Mouse (Mus musculus): ENCODE measurements around the gene Smyd3.

The Smyd3 gene

DNA sequence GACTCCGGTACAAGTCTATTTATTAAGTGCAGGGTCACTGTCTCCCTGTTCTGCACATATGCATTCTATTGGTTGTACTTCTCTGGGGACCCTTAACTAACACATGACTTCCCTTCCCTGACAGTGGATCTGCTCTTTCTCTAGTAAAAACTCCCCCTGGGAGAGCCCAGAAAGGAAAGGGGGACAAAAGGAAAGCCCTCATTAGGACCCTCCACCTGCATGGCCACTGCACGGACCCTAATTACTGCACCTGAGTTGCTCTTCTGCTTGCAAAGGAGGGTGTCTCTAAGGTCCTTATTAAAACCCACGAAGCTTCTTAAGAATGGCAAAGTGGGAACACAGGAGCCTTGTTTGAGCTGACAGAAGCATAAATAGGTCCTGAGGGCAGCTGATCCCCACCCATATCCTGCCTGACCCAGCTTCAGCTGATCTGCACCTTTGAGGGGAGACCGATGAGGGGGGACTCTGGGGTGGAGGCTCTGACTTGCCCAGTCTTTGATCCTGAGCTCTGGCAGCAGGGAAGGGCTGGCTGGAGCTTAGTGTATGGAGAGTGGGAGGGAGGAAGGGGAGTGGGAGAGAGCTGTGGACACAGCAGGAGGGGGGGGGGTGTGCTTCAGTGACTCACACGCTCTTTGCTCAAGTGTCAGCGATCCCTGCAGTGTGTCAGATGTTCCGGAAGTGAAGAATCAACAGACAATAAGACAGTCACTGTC, 575.4 kb downstream of the Smyd3 start:
- no peak for DNase-seq (ENCODE audit: low spot score)

DNA sequence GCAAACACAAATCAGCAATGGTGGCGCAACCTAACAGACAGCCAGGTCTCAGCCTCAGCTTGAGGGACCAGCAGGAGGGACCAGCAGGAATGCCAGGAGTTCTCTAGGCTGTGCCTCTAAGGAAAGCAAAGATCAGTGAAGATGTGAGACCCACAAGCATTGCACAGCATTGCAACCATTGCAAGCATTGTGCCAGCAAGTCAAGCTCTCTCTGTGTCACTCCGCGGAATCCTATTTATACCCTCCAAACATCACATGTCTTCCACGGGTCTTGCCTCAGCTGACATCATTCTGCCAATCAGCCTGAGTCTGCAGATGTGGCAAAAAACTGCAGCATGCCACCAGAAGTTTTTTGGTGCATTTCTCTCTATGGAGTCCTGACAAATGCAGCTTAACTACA, 577.5 kb downstream of the Smyd3 start:
- DNase-seq (ENCODE audit: low spot score) = no peak

DNA sequence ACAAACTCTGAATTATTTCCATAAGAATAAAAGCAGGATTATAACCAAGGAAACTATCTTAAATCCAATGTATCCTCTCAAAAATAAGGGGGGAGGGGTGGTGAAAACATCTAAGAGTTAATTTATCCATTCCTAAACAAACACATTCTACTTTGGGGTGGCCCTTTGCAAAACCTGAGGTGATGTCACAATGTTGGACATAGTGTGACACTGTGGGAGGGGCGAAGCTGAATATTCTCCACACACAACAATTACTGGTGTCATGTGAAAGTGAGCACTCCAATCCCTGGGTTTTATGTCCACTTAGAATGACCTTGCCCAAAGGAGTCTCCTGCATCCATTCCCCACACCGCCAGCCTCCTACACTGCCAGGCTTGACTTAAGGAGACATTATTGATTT, 580.9 kb downstream of the Smyd3 start:
- no peak for DNase-seq (ENCODE audit: low spot score)

DNA sequence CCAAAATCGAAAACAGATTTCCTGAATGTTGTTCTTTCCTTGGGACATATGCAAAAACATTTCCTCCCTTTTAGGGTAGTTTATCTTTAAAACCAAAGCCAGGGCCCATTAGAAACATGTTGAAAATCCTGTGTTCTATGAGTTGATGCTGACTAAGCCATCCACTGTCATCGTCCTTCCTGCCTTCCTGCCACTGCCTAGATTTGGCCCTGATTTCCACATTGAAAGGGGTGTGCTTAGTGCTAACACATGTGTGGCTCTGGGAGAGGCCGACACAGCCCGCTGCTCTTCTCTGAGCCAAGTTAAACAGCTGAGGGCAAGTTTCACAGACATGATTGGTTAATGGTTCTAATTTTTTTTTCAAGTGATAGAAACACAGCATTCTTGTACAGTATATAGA, 581.4 kb downstream of the Smyd3 start:
- DNase-seq (ENCODE audit: low spot score) = no peak

DNA sequence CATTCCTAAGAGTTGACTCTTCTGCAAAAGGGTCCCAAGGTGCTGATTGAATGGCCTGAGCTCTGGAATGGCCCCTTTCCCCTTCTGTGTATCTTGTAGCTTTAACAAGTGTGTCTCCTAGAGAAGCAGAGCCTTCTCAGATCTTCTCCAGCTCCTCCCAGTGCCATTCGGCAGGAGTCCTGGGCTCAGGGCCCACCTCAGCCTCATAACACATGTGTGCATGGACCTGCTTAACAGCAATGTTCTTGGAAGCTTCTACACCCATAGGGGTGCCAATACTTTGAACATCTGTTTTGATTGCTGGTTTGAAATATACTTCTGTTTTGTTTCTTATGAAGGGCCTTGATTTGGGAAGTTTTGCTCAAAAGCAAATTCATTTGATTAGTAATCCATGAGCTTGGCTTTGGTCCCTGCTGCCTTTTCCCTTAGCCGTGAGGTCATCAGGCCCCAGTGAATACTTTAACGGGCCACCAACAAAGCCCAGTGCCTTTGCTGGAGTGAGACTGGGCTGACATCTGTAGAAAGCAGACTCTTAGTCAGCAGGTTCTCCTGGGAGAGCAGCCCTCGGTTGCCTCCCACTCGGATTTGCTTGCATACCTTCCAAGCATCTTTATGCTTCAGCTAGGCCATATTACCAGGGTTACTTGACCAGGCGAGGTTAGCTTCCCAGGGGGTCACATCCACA, 583.7 kb downstream of the Smyd3 start:
- DNase-seq (ENCODE audit: low spot score) = no peak

DNA sequence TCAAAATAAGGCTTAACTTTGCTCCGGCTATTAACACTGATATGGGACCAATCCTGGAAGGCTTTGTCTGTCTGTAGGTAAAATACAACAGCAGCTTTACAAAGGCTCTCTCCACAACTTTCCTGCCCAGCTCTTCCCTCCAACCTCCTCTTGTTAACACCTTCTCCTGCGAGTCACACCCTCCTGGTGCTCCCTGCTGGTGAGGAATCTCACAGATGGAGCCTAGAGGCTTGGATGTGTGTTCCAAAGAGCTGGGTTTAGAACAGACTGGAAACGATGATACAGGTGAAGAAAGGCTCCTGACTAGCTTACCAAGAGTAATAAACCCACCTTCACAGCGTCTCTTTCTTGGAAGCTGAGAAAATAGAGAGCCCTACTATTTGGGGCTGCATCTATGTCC, 588.3 kb downstream of the Smyd3 start:
- no peak for DNase-seq (ENCODE audit: low spot score)

DNA sequence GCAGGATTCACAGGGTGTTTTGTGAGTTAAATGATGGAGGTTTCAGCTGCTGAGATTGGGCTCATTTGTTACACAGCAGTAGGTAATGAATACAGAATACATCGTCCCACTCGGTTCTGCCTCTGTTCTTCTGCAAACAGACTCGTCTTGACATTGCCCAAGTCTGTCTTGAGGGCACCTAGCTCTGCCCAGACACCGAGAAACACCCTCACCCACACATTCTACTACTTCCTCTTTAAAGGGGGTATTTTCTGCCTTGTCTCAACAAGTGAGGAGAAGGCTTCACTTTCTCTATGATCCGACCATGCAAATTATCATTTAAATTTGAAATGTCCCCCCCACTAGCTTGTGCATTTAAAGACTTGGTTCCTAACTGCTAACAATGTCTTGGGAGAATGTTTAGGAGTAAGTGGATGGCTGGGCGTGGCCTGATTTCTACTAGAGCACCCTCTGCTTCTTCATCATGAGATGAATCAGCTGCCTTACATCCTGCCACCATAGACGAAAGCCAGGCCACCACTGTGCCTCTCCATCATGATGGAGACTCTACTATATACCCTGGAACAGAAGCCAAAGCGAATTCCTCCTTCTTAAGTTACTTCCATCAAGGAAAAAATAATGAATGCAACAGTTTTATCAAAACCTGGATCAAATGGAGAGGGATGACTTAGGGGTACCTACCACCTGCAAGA, 593.2 kb downstream of the Smyd3 start:
- DNase-seq (ENCODE audit: low spot score) = no peak

DNA sequence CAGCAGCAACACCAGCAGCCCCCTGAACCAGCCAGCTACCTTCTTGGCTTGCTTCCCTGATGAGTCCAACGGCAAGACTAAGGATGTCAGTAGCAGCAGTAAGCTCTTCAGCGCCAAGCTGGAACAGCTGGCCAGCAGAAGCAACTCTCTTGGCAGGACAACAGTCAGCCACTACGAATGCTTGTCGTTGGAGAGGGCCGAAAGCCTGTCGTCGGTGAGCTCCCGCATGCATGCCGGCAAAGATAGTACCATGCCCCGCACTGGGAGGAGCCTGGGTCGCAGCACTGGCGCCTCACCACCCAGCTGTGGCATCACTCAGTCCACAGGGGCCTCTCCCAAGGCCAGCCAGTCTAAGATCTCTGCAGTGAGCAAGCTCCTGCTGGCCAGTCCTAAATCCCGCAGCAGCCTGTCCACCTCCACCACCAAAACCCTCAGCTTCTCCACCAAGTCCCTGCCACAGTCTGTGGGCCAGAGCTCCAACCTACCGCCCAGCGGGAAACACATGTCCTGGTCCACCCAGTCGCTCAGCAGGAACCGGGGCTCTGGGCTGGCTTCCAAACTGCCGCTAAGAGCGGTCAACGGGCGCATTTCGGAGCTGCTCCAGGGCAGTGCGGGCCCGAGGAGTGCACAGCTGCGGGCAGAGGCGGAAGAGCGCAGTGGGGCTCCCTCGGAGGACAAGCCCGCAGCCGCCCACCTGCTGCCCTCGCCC, 600.5 kb downstream of the Smyd3 start:
- no peak for DNase-seq (ENCODE audit: low spot score)

DNA sequence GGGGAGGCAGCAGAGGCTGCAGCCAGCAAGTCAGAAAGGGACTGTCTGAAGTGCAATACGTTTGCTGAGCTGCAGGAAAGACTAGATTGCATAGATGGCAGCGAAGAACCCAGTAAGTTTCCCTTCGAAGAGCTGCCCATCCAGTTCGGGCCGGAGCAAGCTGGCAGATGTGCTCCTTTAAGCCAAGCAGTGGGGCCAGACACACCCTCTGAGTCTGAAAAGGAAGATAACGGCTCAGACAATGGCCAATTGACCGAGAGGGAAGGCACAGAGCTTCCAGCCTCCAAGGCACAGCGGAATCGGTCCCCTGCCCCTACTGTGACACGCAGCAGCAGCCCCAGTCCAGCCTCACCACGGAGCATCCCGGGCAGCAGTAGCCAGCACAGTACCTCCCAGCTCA, 602.8 kb downstream of the Smyd3 start:
- DNase-seq (ENCODE audit: low spot score) = no peak

DNA sequence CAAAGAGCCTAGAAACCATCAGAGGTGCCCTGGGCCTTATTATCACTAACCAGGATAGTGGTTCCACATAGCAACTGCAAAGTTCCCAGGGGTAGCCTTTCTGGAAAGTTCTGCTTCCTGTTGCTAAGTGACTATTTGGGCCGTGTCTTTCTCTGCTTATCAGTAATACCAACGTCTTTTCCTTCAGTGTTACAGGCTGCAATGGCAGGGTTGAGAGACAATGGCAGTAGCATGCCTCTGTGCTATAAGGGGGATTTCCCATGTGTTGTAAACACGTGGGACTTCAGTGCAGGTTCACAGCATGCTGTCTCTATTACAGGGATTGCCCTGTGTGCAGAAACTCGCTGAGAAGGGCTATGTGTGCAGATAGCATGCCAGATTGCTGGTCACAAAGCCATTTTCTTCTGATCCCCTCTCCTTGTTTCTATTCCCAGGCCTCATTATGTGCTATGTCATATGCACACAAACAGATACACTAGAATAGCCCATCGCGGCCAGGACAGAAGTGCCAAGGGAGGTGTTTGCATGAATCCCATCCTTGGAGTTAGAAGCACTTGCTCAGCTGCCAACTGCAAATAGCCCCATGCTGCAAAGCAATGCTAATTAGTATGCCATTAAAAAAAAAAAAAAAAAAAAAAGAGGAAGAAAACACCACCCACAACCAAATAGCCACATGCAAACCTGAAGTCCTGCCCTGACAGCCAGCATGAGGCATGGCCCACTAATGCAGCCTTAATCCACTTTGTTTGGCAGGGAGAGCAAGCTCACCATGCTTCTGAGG, 604.7 kb downstream of the Smyd3 start:
- no peak for DNase-seq (ENCODE audit: low spot score)

DNA sequence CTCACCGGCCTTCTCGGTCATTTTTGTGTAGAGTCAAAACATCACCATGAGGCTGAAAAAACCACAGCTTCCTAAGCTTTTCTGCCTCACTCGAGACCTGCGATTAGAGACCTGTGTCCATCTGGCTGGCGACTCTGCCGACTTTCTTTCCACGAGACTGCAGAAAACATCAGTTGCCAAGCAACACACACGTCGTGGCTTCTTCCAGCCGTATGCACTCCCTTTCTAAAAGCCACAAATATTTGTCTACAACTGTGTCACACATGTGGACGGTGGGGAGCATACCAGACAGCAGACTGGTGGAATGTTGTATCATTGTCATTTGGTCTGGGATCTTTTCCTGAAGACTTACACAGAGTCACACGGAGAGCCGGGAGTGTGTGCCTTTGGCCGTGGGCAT, 606.9 kb downstream of the Smyd3 start:
- no peak for DNase-seq (ENCODE audit: low spot score)
